Mouse (Mus musculus) layer of hippocampus, adult 18-20 months (tissue): Measurements from ENCODE around the gene Arhgap1. TPM values are rescaled to one million over a fixed set of nuclear protein-coding genes. Genes with fewer than 3 reads are reported as not detected.

Source experiments
- DNase-seq, 2 experiments: peaks; one replicate each; pipeline ENCODE4 v3.0.0; 2022; ENCODE audit warnings: low spot score in 2 of 2
- total RNA-seq, 2 experiments: library from RNA; stranded (reverse); gene quantifications; 2 replicates each; pipeline ENCODE4 v1.2.3; 2021

Gene Arhgap1
- total RNA-seq, 2 experiments from 2014 or later = 62.1 to 65.6 TPM

DNA sequence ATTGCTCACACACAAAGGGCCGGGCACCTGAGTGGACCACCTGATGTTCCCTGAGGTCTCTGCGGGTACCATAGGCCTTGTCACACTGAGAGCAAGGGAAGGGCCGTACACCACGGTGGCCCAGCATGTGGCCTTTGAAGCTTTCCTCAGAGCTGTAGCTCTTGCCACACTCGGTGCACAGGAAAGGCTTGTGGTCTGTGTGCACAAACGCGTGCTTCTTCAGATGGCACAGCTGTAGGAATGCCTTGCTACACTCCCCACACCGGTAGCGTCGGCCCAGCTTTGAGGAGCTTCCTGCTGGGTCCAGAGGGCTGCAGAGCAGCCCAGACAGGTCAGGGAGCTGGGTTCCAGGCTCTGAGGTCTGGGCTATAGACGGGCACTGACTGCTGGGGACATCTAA is 3.8 kb upstream of the Arhgap1 start:
- no peak for DNase-seq

DNA sequence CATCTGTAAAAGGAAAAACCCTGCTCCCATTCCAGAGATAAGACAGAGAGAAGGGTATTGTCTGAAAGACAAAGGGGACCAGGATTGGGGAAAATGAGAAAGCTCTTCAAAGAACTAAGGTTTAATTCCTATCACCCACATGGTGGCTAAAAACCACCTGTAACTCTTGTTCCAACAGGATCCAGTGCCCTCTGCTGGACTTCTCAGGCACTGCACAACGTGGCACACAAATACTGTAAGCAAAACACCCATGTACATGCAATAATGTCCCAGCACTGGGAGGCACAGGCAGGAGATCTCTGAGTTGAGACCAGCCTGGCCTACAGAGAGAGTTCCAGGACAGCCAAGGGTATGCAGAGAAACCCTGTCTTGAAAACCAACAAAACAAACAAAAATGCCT is 2.9 kb upstream of the Arhgap1 start:
- peak in 1 of 2 experiments; percentile 39 for DNase-seq

GRCm38 (mm10) chr2:91649152-91649551 is 508 bp upstream of the Arhgap1 start:
- no peak for DNase-seq

DNA sequence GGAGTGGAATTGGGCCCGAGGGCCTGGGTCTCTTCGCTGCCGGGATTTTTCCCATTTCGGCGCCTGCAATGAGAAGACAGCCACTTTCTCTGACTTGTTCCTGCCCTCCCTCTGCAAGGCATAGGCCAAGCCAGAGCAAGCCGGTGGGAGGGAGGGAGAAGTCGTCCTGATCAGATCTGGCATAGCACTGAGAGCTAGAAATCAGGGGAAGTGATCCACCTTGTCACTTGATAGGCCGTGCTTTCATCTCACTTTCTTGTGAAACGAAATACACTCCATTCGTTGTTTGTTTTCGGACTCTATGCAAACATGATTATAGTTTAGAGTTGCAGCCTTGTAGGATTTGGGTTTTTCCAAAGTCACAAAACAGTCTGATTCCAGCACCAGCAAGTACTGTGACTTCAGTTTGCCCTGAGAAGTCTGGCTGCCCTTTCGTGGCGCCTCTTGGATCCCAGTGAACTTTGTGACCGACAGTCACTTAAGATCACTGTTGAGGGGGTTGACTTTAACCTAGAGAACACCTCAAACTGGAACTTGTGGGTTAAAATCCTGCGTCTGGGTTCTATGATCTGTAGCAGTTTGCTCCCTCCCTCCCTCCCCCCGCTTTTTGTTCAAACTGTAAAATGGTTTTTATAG is 818 bp downstream of the Arhgap1 start:
- no peak for DNase-seq

GRCm38 (mm10) chr2:91651458-91652258 is 2.0 kb downstream of the Arhgap1 start:
- DNase-seq = no peak

GRCm38 (mm10) chr2:91652863-91653262 is 3.2 kb downstream of the Arhgap1 start:
- DNase-seq = peak; percentile 31 to 40

GRCm38 (mm10) chr2:91655388-91655787 is 5.7 kb downstream of the Arhgap1 start:
- DNase-seq = no peak

GRCm38 (mm10) chr2:91655827-91656226 is 6.2 kb downstream of the Arhgap1 start:
- no peak for DNase-seq

GRCm38 (mm10) chr2:91656774-91657173 is 7.1 kb downstream of the Arhgap1 start:
- no peak for DNase-seq

DNA sequence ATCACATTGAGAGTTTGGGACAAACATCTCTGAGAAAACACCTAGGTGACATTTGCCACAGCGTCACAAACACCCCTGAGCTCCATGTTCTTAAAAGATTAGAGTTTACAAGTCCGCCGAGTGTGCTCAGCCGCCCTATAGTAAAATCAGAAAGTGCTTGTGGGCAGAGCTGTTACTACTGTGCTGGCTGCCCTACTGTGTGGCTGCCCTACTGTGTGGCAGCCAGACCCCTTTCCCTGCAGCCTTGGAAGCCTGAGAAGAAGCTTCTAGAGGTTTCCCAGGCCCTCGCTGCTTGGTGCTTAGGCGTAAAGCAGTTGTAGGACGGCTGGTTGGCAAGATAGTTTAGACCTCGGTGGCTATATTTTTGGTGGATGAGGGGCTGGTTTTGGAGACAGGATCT is 10.0 kb downstream of the Arhgap1 start:
- no peak for DNase-seq

- DNase-seq = no peak
Measured at GRCm38 (mm10) chr2:91660981-91661380, 11.3 kb downstream of the Arhgap1 start.

GRCm38 (mm10) chr2:91664780-91665179 is 15.1 kb downstream of the Arhgap1 start:
- DNase-seq = no peak

- DNase-seq = no peak
Measured at GRCm38 (mm10) chr2:91666386-91666910, 16.8 kb downstream of the Arhgap1 start.

GRCm38 (mm10) chr2:91667747-91668146 is 18.1 kb downstream of the Arhgap1 start:
- DNase-seq = no peak

GRCm38 (mm10) chr2:91669326-91669725 is 19.7 kb downstream of the Arhgap1 start:
- DNase-seq = no peak

DNA sequence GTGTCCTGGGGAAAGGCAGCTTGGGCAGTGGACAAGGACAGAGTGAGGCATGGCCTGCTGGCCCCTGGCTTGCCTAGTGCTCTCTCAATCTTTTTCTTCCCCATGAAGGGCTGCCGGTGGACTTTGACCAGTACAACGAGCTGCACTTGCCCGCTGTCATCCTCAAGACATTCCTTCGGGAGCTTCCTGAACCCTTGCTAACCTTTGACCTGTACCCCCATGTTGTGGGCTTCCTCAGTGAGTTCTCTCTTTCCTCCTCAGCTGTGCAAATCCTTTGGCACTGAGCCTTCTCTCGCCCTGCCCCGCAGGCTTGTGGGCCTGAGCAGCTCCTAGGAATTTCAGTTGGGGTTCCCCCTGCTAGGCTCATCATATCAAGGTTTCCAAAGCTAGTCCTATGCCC is 20.4 kb downstream of the Arhgap1 start:
- DNase-seq = no peak

- no peak for DNase-seq
Measured at GRCm38 (mm10) chr2:91673587-91673986, 23.9 kb downstream of the Arhgap1 start.

DNA sequence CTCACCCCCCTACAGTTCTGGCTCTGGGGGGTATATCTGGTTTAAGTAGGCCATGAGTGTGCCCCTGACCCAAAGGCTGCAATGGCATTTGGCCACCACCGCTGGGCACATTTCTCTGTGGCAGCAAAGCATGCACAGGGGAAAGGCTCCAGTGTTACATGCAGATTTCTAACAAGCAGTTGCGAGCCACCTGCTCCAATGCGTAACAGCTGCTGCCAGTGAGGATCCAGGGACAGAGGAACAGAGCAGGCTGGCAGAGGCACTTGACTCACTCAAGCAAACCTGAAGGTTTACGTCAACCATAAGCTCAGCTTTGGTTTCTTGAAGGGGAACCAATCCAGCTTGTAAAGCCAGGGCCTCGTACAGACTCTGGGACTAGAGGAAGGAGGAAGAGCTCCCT is 25.2 kb downstream of the Arhgap1 start:
- peak; percentile 49 to 58 for DNase-seq

DNA sequence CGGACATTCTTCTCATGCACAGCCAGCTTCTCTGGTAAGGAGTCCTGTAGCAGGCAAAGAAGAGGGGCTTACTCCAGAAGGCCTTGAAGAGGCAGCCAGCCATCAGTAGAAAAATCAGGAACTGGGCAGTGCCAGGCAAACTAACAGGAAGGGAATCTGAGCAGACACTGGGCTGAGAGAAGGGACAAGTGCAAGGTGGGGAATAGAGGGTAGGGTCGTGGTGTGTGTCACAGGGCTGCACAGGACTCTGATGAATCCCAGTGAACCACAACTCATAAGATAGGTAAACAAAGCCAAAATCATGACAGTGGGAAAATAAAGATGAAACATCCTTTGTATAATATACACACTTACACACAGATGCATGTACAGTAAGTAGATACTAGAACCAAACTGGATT is 26.8 kb downstream of the Arhgap1 start:
- no peak for DNase-seq

DNA sequence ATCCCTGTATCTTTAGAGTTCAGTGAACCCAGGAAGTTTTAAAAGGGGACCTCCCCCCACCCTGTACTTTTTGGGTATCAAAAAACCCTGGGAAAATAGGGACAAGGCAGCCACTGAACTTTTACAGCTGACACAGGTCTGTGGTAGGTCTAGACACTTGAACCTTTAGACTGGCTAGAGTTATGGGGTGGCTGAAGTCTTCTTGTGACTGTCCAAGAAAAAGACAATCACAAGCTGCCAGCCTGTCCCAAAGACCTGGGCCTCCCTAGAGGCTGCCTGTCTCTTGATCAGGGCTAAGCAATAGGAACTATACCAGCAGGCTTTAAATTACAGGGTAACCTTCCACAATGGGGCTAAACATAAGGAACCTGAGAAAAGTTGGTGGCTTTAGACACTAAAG is 27.3 kb downstream of the Arhgap1 start:
- DNase-seq = no peak

DNA sequence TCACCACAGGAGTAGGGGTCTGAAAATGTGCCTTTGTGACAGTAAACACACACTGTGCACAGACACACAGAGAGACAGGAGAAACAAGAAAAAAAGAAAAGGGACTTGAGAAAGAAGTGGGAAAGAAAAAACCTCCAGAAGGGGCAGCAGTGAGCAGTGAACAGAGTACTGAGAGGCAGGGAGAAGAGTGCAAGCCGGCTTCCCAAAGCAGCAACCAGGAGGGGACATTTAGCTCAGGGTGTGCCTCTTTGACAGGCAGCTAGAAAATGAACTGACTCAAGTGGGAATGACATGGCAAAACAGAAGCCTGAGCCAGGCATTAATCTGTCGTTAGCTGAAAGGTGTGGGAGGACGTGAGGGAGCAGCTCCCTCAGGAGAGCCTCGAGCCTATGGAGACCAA is 33.2 kb downstream of the Arhgap1 start:
- DNase-seq = peak; percentile 44 to 75

DNA sequence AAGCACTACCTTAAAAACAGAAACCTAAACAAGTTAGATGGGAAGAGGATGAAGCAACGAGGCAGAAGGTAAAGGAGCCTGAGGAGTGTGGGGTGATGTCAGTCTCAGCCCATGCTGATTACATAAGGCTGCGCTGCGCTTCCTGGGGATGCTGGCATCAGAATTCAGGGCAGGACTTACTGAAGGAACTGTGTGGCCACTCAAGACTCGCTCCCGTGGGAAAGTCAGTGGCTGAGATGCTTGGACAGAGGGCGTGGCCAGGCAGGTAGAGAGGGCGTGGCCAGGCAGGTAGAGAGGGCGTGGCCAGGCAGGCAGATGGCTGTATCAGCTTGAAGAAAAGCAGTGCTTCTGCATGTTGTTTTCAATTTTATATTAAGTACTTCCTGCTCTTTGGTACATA is 34.3 kb downstream of the Arhgap1 start:
- no peak for DNase-seq

DNA sequence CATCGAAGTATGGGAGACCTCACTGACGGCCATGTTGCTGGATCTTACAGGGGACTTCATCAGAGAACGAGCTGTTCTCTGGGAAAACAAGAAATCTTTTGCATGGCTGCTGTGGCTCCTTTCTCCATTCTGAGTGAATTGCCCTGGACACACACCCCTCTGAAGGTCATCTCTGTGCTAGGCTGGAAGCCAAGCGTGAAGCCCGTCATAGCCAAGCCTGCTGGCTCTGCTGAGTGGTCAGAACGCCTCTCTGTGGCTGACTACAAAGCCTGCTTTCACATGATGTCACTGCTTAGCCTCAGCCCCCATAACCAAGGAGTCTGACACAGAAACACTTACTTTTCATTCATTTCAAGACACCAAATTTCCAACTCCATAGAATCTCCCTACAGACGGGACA is 39.8 kb downstream of the Arhgap1 start:
- DNase-seq = peak in 1 of 2 experiments; percentile 59
